Mouse (Mus musculus) neural tube, embryonic 11.5 days (tissue): ENCODE results near the gene Gm8947. TPM values are rescaled to one million over a fixed set of nuclear protein-coding genes. Genes with fewer than 3 reads are reported as not detected.

ENCODE experiments used
- ATAC-seq: fragments of 200-750 bp; cut with Nextera tagmentation; 2 replicates; pipeline ENCODE4 v1.8.0; 2017; ENCODE audit warnings: moderate number of reproducible peaks, mild to moderate bottlenecking, moderate TSS enrichment, moderate library complexity; ENCODE audit not compliant: insufficient read depth, low FRiP score, low TSS enrichment
- DNase-seq: peaks from one replicate; pipeline ENCODE4 v3.0.0-alpha.2; 2015; ENCODE audit warnings: low spot score
- H3K27ac ChIP-seq: fragments of 300-500 bp; sonication (generic); 2 replicates; pipeline ENCODE4 v1.5.1; 2014; ENCODE audit warnings: low read depth, mild to moderate bottlenecking, low read length
- H3K27me3 ChIP-seq: fragments of 300-500 bp; sonication (generic); 2 replicates; pipeline ENCODE4 v1.6.1; 2014; ENCODE audit warnings: mild to moderate bottlenecking, low read length, mixed read lengths; ENCODE audit not compliant: control insufficient read depth, insufficient read depth
- H3K36me3 ChIP-seq: fragments of 300-500 bp; sonication (generic); 2 replicates; pipeline ENCODE4 v1.6.1; 2014; ENCODE audit warnings: mild to moderate bottlenecking, low read length, moderate library complexity, mixed read lengths; ENCODE audit not compliant: control insufficient read depth, insufficient read depth
- H3K4me1 ChIP-seq: fragments of 300-500 bp; sonication (generic); 2 replicates; pipeline ENCODE4 v1.6.1; 2014; ENCODE audit warnings: low read length, mixed read lengths; ENCODE audit not compliant: control insufficient read depth, insufficient read depth
- H3K4me2 ChIP-seq: fragments of 300-500 bp; sonication (generic); 2 replicates; pipeline ENCODE4 v1.6.1; 2014; ENCODE audit warnings: low read depth, mild to moderate bottlenecking, moderate library complexity
- H3K4me3 ChIP-seq: fragments of 300-500 bp; sonication (generic); 2 replicates; pipeline ENCODE4 v1.5.1; 2014; ENCODE audit warnings: low read depth, low read length
- H3K9ac ChIP-seq: fragments of 300-500 bp; sonication (generic); 2 replicates; pipeline ENCODE4 v1.6.1; 2014; ENCODE audit warnings: mild to moderate bottlenecking, low read length
- H3K9me3 ChIP-seq: fragments of 300-500 bp; sonication (generic); 2 replicates; pipeline ENCODE4 v1.6.1; 2016; ENCODE audit warnings: low read length; ENCODE audit not compliant: control insufficient read depth
- WGBS: fragments of 180-500 bp; shearing (Covaris S2); extraction: QIAGEN DNeasy Blood & Tissue Kit; methylation state at CpG from one replicate; pipeline ENCODE4 v1.1.7; 2014; 5-methylcytosine and 5-hydroxymethylcytosine counted together
- polyA plus RNA-seq: library from polyadenylated mRNA; unstranded; fragments of >200 nt; fragmentation: Nextera tagmentation; extraction: Ambion mirVana; gene quantifications from 2 replicates; pipeline ENCODE4 v1.2.1, GENCODE M21; 2014

The Gm8947 gene
- polyA plus RNA-seq, 1 experiment from 2014 or later = 0.29 TPM

GRCm38 (mm10) chr1:151156777-151157632 is 35.2 kb upstream of the Gm8947 start:
- Histone ChIP-seq H3K4me1 (no peaks in the 10 kb centered on the region), H3K36me3 (no peaks in the 10 kb centered on the region), H3K27me3 (no peaks in the 10 kb centered on the region), H3K9ac (no peak overlapping the region), H3K9me3 (no peaks in the 10 kb centered on the region), H3K27ac (no peak overlapping the region), H3K4me2 (no peak overlapping the region), H3K4me3 (no peak overlapping the region)
- DNase-seq (no peak), ATAC-seq (no peak)
- 89% methylated on average over 7 of the region's 7 CpGs for WGBS

DNA sequence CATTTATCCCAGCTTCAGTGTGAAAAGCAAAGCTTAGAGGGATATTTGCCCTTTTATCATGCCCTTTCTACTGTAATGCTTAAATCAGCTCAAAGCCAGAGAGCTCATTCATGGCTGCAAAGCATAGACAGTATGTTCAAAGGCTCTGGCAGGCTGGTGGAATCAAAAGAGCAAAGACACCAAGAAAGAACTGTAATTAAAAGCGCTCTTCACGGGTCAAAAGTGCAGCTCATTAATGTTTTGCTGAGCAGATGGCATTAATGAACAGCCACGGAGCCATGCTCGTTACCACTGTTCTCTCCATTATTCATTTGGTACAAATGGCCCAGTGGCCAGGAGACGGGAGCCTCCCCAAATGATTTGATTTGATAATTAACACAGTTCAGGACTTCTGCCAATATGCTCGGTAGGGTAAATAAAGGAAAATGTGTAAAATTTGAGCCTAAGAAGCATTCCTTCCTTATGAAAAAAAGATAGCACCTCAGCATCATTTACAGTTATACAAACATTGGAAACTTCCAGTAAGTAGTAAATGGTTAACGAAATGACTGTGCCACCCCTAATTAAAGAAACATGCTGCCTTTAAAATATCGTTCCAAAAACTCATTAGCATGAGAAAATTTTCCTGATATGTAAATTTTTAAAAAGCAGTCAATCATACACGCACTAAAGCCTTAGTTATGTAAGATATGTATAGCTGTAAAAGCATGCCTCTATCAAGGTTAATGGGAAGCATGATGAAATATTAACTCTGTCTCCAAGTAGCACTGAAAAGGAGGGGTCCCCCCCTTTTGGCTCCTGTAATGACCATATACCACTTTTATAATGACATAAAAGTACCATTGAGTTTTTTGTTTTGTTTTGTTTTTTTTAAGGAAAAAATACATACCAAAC is 34.0 kb upstream of the Gm8947 start:
- WGBS = 56% methylated on average over 9 of the region's 9 CpGs

DNA sequence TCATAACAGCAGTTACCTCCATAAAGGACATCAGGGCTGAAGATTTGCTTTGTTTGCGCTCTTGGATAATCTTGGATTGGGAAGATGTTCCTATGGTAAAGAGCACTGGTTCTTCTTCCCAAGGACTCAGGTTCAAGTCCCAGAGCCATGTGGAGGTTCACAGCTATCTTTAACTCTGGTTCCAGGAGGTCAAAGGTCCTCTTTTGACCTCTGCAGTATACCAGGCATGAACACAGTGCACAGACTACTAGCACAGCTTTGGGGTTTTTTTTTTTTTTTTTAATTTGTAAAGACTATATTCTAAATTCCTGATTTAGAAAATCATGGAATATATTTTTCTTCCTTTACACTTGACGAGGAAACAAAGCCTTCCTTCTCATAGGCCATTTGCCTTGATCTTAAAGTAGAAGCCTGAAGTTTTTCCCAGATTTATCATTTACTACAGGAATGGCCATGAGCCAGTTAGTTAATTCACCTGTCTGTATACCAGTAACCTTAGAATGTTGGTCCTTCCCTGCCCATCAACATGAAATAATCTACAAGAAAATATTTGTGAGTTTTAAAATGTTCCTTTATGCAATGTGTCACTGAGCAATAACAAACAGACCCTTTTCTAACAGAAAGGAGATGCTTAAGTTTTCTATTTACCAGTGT is 33.2 kb upstream of the Gm8947 start:
- Histone ChIP-seq H3K27ac (no peak overlapping the region), H3K9ac (no peak overlapping the region), H3K4me2 (no peak overlapping the region), H3K9me3 (no peaks in the 10 kb centered on the region), H3K4me3 (no peak overlapping the region), H3K27me3 (no peaks in the 10 kb centered on the region), H3K36me3 (no peaks in the 10 kb centered on the region), H3K4me1 (no peaks in the 10 kb centered on the region)
- WGBS = 89% methylated on average over 2 of the region's 2 CpGs
- DNase-seq = no peak
- no peak for ATAC-seq

More for the DNA sequence above, 34.0 kb upstream of the Gm8947 start:
- no peaks in the 10 kb centered on the region for H3K4me1 ChIP-seq
- no peak overlapping the region for H3K9ac ChIP-seq
- H3K4me3 ChIP-seq = no peak overlapping the region
- H3K27ac ChIP-seq = no peak overlapping the region
- ATAC-seq (peak; percentile 67), DNase-seq (peak; percentile 21)
- no peak overlapping the region for H3K4me2 ChIP-seq
- no peaks in the 10 kb centered on the region for H3K36me3 ChIP-seq
- no peaks in the 10 kb centered on the region for H3K9me3 ChIP-seq
- no peaks in the 10 kb centered on the region for H3K27me3 ChIP-seq

- WGBS = 36% methylated on average over 8 of the region's 8 CpGs
- H3K4me2 ChIP-seq = no peak overlapping the region
- no peaks in the 10 kb centered on the region for H3K27me3 ChIP-seq
Observed at GRCm38 (mm10) chr1:151166031-151166430, 26.1 kb upstream of the Gm8947 start.

GRCm38 (mm10) chr1:151167297-151168047 is 24.7 kb upstream of the Gm8947 start:
- Histone ChIP-seq H3K36me3 (no peaks in the 10 kb centered on the region), H3K9ac (no peak overlapping the region), H3K27ac (no peak overlapping the region), H3K9me3 (no peaks in the 10 kb centered on the region), H3K27me3 (no peaks in the 10 kb centered on the region), H3K4me2 (no peak overlapping the region), H3K4me3 (no peak overlapping the region), H3K4me1 (no peaks in the 10 kb centered on the region)
- WGBS = 10% methylated on average over 12 of the region's 12 CpGs
- ATAC-seq (peak; percentile 48; the same call in 1 of the 2 replicates), DNase-seq (peak; percentile 40)

More at GRCm38 (mm10) chr1:151166031-151166430, 26.1 kb upstream of the Gm8947 start:
- no peak for DNase-seq
- H3K9me3 ChIP-seq = no peaks in the 10 kb centered on the region
- H3K36me3 ChIP-seq = no peaks in the 10 kb centered on the region
- no peaks in the 10 kb centered on the region for H3K4me1 ChIP-seq
- no peak overlapping the region for H3K9ac ChIP-seq
- H3K27ac ChIP-seq = no peak overlapping the region
- no peak overlapping the region for H3K4me3 ChIP-seq
- no peak for ATAC-seq

GRCm38 (mm10) chr1:151168637-151169036 is 23.5 kb upstream of the Gm8947 start:
- DNase-seq (no peak), ATAC-seq (no peak)
- Histone ChIP-seq H3K4me3 (no peak overlapping the region), H3K4me2 (no peak overlapping the region), H3K9ac (no peak overlapping the region), H3K27ac (no peak overlapping the region), H3K36me3 (no peaks in the 10 kb centered on the region), H3K9me3 (no peaks in the 10 kb centered on the region), H3K4me1 (no peaks in the 10 kb centered on the region), H3K27me3 (no peaks in the 10 kb centered on the region)
- WGBS = 75% methylated on average over 3 of the region's 3 CpGs

DNA sequence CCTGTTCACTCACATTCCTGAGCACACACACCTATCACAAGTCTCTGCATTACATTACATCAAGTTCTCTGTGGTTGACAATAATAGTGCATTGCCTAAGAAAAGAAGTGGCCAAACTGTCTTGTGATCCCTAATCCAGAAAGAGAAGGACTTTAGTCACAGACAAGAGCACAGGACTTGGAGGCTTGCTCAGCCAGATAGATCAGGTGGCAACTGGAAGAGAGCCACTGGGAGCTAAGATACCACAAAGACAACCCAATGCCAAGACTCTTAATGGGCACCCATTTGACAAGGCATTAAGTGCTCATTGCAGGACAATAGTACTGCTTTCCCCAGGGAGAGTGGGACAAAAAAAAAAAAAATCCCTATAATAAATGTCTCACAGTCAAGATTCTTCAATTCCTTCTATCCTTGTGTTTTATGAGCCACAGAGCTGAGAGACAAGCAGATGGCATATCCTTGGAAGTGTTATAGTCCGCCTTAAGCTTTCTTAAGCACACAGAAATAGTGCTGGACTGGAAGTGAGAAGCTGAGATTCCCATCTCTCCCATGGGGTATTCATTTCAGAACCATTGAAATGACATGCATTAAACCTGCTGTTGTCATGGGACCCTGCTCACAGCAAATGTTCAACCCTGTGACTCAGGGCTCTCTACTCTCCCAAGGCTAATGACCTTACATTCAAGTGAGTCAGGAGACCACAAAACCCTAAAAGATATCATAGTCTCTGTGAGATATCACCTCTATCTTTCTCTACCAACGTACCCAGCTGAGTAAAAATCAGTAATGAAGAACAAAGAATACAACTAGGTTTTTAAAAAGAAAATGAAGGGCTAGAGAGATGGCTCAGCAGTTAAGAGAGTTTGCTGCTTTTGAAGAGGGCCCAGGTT is 20.4 kb upstream of the Gm8947 start:
- H3K9ac ChIP-seq = no peak overlapping the region
- ATAC-seq (no peak), DNase-seq (no peak)
- WGBS = 72% methylated on average over 2 of the region's 2 CpGs
- no peaks in the 10 kb centered on the region for H3K9me3 ChIP-seq
- no peak overlapping the region for H3K27ac ChIP-seq
- H3K36me3 ChIP-seq = no peaks in the 10 kb centered on the region
- H3K27me3 ChIP-seq = no peaks in the 10 kb centered on the region
- no peak overlapping the region for H3K4me2 ChIP-seq
- H3K4me1 ChIP-seq = no peaks in the 10 kb centered on the region
- no peak overlapping the region for H3K4me3 ChIP-seq
